Mouse (Mus musculus): ENCODE data around the gene Ano6. TPM values are rescaled to one million over a fixed set of nuclear protein-coding genes. Genes with fewer than 3 reads are reported as not detected.

Gene Ano6
- total RNA-seq, 2 experiments from 2014 or later = 10.5 to 18.0 TPM

- ATAC-seq (replicated peaks; ENCODE audit: low FRiP score, low TSS enrichment, poor library complexity, severe bottlenecking) = no peak
Measured at GRCm38 (mm10) chr15:95956692-95957091, 166.0 kb downstream of the Ano6 start.

DNA sequence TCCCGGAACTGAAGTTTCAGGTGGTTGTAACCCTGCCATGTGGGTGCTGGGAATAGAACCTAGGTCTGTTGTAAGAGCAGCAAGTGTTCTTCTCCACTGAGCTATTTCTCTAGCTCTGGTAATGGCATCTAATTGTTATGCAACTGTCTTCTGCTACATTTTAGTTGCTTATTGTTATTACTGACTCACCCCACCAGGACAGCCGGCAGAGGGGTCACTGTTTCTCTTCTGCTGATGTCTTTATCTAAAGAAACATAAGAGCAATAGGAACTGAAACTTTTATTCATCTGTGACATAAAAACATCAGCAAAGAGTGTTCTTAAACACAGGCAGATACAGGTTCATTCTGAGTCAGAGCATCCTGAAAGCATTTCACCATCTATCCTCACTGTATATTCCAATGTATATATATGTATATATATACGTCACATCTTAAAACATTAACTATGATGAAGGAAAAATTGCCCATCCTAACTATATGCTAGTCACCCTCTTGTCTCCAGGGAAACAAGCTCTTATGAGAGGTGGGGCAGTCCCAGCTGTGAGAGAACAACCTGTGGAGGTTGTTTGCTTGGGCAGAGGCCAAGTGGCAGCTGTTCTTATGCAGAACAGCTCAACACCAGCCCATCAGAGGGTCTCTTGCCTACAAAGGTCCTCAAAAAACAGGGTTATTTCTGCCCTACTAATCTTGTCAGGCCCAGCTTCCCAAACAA, 171.9 kb downstream of the Ano6 start:
- no peak for ATAC-seq (replicated peaks; ENCODE audit: low FRiP score, low TSS enrichment, poor library complexity, severe bottlenecking)

GRCm38 (mm10) chr15:95963124-95963482, 172.5 kb downstream of the Ano6 start:
- no peak for ATAC-seq (replicated peaks; ENCODE audit: low FRiP score, low TSS enrichment, poor library complexity, severe bottlenecking)

GRCm38 (mm10) chr15:95963533-95964250, 173.0 kb downstream of the Ano6 start:
- no peak for ATAC-seq (replicated peaks; ENCODE audit: low FRiP score, low TSS enrichment, poor library complexity, severe bottlenecking)

GRCm38 (mm10) chr15:95964251-95964561, 173.6 kb downstream of the Ano6 start:
- no peak for ATAC-seq (replicated peaks; ENCODE audit: low FRiP score, low TSS enrichment, poor library complexity, severe bottlenecking)

DNA sequence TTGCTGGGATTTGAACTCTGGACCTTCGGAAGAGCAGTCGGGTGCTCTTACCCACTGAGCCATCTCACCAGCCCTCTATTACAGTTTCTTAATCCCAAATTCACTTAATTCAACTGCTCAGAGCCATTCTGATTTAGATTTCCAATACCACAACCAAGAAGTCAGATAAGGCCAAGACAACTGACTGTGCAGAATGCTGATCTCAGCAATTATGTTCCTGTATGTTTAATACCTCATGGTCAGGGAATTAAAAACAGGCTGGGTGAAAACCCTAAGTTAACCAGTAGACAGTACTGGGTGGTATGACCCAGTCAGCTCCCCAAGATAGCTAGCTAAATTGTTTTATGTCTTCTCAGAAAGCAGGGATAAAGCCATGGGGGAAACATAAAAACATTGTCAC, 176.3 kb downstream of the Ano6 start:
- no peak for ATAC-seq (replicated peaks; ENCODE audit: low FRiP score, low TSS enrichment, poor library complexity, severe bottlenecking)

- ATAC-seq (replicated peaks; ENCODE audit: low FRiP score, low TSS enrichment, poor library complexity, severe bottlenecking) = no peak
Measured at GRCm38 (mm10) chr15:95967516-95968196, 177.0 kb downstream of the Ano6 start.

DNA sequence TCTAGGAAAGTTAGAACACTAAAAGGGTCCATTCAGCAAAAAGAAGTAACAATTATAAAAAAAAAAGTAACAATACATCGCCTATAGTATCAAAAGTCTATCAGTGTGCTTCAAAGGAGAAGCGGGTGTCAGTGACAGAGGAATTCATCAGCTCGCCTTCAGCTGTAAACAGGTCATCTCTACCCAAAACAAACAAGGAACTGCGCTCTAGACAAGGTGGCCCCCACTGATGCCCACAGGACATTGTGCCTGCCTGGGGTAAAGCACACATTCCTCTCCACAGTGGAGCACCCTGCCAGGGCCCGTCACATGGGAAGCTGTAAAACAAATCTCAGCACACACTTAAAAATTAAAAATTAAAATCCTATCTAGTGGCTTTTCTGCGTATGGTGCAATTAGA, 179.0 kb downstream of the Ano6 start:
- no peak for ATAC-seq (replicated peaks; ENCODE audit: low FRiP score, low TSS enrichment, poor library complexity, severe bottlenecking)

DNA sequence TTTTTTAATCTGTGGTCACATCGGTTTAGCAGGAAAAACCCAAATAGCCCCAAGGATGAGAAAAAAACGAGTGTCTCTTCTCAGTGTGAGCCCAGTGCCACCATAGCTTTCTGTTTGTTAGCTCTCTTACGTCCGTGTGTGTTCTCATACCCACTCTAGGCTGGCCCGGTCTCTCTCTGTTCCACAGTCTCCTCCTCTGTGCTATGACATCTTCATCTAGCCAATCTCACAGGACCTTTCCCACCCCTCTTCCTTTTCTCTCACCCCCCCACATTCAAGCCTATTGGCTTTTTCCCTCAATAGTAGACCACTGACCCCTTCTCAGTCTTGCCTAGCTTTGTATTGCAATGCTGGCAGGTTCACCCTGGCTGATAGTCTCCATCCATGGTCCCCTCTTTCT, 179.5 kb downstream of the Ano6 start:
- ATAC-seq (replicated peaks; ENCODE audit: low FRiP score, low TSS enrichment, poor library complexity, severe bottlenecking) = no peak

DNA sequence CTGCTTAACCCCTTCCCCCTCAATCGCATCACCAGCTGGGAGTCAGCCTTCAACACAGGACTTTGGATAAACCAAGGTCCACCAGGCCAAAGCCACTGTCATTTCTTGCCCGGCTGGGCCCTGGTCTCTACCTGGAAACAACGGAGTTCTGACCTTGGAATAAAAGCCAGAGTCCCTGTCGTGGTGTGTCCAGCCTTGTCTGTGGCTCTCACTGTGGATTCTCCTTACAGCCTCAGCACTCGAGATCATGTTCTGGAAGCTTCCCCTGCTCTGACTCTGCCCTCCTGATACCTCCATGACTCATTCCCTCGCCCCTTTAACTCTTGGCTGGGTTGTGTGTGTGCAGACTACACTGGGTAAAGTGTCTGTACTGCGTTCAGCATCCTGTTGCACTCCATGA, 180.0 kb downstream of the Ano6 start:
- no peak for ATAC-seq (replicated peaks; ENCODE audit: low FRiP score, low TSS enrichment, poor library complexity, severe bottlenecking)

- no peak for ATAC-seq (replicated peaks; ENCODE audit: low FRiP score, low TSS enrichment, poor library complexity, severe bottlenecking)
Measured at GRCm38 (mm10) chr15:95971302-95971701, 180.7 kb downstream of the Ano6 start.

GRCm38 (mm10) chr15:95972156-95972555, 181.5 kb downstream of the Ano6 start:
- no peak for ATAC-seq (replicated peaks; ENCODE audit: low FRiP score, low TSS enrichment, poor library complexity, severe bottlenecking)

DNA sequence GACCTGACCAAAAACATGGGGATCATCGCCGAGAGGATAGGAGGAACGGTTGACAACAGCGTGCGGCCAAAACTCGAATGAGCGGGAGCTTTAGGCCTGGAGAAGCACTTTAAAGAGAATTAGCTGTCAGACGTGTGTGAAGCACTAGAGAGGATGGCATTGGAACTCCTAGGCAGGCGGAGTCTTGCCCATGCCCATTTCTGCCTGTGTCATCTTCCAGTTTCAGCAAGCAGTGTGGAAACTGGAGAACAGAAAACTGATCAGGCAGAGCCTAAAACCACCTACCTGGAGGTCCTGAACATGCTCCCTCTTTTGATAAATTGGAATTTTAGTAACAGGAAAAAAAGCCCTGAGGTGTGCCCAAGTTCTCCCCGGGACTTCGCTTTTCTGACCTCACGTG, 182.0 kb downstream of the Ano6 start:
- no peak for ATAC-seq (replicated peaks; ENCODE audit: low FRiP score, low TSS enrichment, poor library complexity, severe bottlenecking)

- no peak for ATAC-seq (replicated peaks; ENCODE audit: low FRiP score, low TSS enrichment, poor library complexity, severe bottlenecking)
Measured at GRCm38 (mm10) chr15:95974021-95974597, 183.5 kb downstream of the Ano6 start.

- no peak for ATAC-seq (replicated peaks; ENCODE audit: low FRiP score, low TSS enrichment, poor library complexity, severe bottlenecking)
Measured at GRCm38 (mm10) chr15:95976156-95976876, 185.7 kb downstream of the Ano6 start.

DNA sequence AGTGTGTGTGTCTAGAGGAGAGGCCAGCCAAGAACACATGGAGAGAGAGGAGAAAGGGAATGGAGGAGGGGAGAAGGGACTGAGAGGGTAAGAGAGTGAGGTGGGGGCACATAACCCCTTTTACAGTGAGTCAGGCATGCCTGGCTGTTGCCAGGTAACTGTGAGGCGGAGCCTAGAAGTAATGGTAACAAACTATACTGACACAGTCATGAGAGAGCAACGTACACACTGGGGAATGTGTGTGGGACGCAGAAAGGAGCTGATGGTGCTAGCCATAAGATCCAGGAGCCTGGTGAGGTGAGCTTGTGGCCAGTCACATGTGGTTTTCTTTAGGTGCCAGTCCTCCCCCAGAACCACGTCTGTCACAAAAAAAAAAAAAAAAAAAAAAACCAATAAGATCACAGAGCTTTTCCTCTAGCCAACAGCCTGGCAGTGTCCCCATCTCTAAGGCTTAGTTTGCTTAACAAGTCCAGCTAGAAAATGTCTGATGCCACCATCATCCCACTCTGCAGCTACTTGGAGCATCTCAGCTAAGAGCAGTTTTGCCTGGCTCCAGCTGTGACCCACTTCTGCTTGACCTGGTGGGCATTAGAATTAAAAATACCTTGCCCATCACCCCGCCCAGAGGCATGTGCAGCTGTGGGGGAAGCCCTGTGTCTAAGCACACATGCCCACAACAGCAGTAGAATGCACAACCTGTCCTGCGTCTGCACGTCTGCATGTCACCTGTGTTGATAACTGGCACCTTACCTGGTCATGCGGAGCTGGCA, 186.7 kb downstream of the Ano6 start:
- no peak for ATAC-seq (replicated peaks; ENCODE audit: low FRiP score, low TSS enrichment, poor library complexity, severe bottlenecking)

GRCm38 (mm10) chr15:95977939-95978252, 187.3 kb downstream of the Ano6 start:
- no peak for ATAC-seq (replicated peaks; ENCODE audit: low FRiP score, low TSS enrichment, poor library complexity, severe bottlenecking)

GRCm38 (mm10) chr15:95980641-95981040, 190.0 kb downstream of the Ano6 start:
- ATAC-seq (replicated peaks; ENCODE audit: low FRiP score, low TSS enrichment, poor library complexity, severe bottlenecking) = no peak

- no peak for ATAC-seq (replicated peaks; ENCODE audit: low FRiP score, low TSS enrichment, poor library complexity, severe bottlenecking)
Measured at GRCm38 (mm10) chr15:95987916-95988315, 197.3 kb downstream of the Ano6 start.
